Mouse (Mus musculus) splenic B cell, adult 2 months (primary cell): ENCODE measurements at regions not wholly inside any gene's neighbourhood (a gene's known extent, or its start where the extent isn't known, plus 50 kb on each side); places are given as distances from the start of the nearest gene placed in this dataset.

Experiments
- DNase-seq: peaks from one replicate; pipeline ENCODE4 v3.0.0-alpha.2; 2011; ENCODE audit warnings: low read depth, low spot score
- H3K27me3 ChIP-seq: 2 replicates; pipeline ENCODE4 v1.6.1; 2012; ENCODE audit warnings: mild to moderate bottlenecking, low read length, moderate library complexity, mixed read lengths; ENCODE audit not compliant: control insufficient read depth, poor library complexity, insufficient read depth, severe bottlenecking
- H3K36me3 ChIP-seq: 2 replicates; pipeline ENCODE4 v1.6.1; 2012; ENCODE audit warnings: mild to moderate bottlenecking, low read length, moderate library complexity, mixed read lengths; ENCODE audit not compliant: control insufficient read depth, poor library complexity, insufficient read depth, severe bottlenecking

DNA sequence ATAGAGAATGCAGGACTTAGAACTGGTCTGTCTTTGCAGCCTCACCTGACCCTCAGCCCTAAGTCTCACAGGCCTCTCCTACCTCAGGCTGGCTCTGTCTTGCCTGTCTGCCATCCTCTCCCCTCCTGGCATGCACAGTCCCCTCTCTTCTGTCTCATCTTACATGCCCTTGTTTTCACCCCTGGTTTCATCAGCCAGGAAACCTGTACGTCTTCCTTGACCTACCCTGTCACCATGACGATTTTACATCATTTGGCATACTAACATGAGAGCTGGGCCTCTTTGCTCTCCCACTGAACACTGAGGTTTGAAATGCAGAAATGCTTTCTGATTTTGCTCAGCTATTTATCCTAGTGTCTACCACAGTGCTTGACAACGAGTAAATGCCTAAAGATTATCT lies 108.0 kb upstream of the Xcl1 start:
- DNase-seq = no peak
- Histone ChIP-seq H3K36me3 (no peaks in the 10 kb centered on the region), H3K27me3 (no peaks in the 10 kb centered on the region)

DNA sequence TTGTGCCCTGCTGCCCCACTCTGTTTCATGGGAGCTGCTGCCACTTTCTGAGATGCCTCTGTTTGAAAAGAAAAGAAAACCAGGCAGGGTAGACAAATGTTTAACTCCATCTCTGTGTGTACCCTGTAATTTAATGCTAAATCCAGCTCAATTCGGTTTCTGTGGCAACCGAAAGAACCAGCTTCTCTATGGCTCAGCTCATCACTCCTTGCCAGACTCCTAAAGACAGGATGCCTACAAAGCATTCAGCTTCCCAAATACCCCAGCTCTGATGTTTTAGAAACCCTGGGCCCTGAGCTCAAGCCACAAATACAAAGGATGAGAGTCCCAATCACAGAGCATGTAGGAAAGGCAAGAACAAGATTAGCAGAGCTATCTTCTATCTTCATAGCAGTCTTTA lies 106.8 kb upstream of the Xcl1 start:
- no peak for DNase-seq
- Histone ChIP-seq H3K27me3 (no peaks in the 10 kb centered on the region), H3K36me3 (no peaks in the 10 kb centered on the region)

DNA sequence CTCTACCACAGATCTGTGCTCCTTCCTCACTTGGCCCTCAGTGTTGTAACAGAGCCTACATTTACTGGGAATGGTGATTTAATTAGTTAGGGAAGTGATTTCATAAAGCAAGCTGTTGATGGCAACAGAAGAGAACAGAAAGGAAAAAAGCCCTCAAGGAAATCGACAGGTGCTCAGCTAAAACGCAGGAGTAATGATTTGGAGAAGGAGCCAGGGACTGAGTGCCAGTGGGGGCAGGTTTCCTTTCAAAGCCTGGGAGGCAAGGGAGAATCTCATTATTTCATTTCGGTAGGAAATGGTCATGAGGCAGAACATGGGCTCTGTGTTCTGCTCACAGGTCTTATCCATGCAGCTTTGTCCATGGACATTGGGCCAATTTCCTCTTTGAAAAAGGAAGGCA lies 101.3 kb upstream of the Xcl1 start:
- DNase-seq = no peak
- Histone ChIP-seq H3K36me3 (no peaks in the 10 kb centered on the region), H3K27me3 (no peaks in the 10 kb centered on the region)

DNA sequence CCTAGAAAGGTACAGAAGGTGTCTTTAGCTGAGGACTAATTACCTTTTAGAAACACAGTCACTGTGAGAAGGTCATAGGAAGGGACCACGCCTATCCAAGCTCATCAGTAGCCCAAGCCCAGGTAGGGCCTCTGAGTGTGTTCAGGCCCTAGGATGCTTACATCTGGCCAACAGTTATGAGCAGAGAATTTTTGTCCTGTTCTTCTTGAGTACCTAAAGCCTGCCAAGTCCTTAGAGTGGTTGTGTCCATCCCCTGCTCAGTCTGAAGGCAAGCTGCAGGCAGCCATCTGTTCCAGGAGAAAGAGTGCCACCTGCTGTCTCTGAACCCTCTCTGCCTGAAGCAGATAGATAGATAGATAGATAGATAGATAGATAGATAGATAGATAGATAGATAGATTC lies 100.3 kb upstream of the Xcl1 start:
- H3K36me3 ChIP-seq = no peaks in the 10 kb centered on the region
- DNase-seq = peak; percentile 47
- H3K27me3 ChIP-seq = no peaks in the 10 kb centered on the region

DNA sequence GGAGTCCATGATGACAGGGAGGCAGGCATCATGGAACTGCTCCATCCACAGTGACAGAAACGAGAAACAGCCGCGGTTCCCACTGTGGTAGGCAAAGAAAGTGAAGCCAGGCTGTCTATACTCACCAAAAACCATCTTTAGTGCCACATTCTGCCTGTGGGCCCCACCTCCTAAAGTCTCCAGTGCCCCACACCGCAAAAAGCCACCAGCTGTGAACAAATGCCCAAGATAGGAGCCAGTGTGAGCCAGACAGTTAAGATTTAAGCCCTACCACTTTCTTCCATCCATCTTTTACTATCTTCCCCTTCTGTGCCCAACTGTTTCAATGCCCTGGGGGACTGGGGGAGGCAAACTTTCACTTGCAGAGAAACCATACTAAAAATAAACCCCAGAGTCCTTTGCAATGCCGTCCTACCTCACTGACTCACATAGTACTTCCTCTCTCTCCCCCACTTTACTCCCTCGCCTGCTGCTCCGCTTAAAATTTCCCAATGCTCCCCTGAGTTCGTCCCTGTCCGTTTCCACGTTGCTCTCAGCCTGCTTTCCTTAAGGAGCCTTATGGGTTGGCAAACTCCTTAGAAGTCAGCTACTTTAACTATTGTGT lies 85.7 kb upstream of the Xcl1 start:
- Histone ChIP-seq H3K27me3 (no peaks in the 10 kb centered on the region), H3K36me3 (no peaks in the 10 kb centered on the region)
- peak; percentile 21 for DNase-seq

DNA sequence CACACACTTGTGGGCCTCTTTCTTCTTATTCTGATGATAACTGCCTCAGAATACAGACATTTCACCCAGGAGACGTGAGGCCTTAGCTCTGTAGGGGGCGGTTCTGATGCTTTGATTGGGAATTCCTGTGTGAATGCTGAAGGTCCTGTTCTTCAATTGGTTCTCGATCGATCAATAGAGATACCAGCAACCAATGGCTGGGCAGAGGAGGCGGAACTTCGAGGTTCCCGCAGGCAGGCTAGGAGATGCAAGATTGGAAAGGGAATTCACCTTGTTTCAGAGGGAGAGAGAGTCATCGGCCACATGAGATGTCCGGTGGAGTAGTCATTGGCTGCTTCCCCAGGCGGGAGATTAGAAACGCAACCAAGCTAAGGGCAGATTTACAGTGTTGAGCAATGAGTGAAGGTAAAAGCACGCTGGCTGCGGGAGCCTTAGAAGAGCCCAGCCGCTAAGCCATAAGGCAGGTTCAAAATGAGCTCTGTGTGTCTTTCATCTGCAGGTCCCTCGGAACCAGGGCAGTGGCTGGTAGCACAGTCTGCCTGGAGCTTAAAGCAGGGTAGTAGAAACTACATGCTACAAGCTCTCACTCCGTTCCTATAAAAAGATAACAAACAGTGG lies 83.5 kb upstream of the Xcl1 start:
- DNase-seq = no peak
- Histone ChIP-seq H3K36me3 (no peaks in the 10 kb centered on the region), H3K27me3 (no peaks in the 10 kb centered on the region)

DNA sequence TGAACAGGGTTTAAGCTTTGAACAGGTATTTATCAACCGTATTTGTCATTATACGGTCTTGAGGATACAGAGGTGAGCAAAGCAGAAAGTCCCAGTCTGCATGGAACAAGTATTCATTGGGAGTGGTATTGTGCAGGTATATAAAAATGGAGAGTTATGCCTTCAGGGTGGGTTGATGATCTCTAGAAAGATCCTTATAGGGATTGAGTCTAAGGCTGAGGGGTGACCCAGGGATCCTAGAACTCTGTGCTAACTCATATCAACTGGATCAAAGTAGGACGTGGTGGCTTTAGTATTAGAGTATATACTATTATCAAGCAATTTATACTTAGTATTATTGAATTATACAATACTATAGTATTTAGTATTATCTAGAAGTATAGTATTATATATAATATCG lies 82.9 kb upstream of the Xcl1 start:
- DNase-seq = no peak
- H3K27me3 ChIP-seq = no peaks in the 10 kb centered on the region
- no peaks in the 10 kb centered on the region for H3K36me3 ChIP-seq

DNA sequence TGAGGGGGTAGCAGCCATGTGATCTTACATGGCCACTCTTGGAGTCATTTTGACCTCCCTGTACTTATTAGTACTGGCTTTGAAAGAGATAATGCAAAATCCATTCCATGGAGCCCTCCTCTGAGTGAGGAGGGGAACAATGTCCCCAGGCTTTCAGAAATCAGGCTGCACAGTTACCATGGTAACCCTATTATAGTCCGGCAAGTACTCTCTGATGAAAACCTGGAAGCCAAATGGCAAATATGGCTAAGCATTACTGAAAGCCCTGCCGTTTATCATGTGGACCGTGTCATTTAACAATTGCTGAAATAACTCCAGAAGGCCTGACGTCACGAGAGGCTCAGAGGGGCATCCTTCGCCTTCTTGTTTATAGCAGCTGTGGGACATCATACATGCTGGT lies 82.5 kb upstream of the Xcl1 start:
- no peaks in the 10 kb centered on the region for H3K36me3 ChIP-seq
- DNase-seq = no peak
- H3K27me3 ChIP-seq = no peaks in the 10 kb centered on the region

DNA sequence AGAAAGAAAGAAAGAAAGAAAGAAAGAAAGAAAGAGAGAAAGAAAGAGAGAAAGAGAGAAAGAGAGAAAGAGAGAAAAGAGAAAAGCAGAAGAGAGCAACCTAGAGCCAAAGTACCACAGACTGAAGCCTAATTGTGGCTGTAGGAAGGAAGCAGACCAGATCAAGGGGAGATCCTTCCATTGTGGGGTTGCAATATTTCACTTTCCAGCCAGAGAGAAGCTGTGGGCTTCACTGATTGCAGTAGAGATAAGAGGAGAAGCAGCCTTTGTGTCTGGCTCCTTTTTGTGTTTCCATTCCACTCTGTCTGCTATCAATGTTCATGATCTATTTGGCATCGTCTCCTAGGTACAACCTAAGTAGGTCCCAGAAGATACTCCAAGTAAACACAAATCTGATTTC lies 79.0 kb upstream of the Xcl1 start:
- H3K27me3 ChIP-seq = no peaks in the 10 kb centered on the region
- DNase-seq = no peak
- no peaks in the 10 kb centered on the region for H3K36me3 ChIP-seq

DNA sequence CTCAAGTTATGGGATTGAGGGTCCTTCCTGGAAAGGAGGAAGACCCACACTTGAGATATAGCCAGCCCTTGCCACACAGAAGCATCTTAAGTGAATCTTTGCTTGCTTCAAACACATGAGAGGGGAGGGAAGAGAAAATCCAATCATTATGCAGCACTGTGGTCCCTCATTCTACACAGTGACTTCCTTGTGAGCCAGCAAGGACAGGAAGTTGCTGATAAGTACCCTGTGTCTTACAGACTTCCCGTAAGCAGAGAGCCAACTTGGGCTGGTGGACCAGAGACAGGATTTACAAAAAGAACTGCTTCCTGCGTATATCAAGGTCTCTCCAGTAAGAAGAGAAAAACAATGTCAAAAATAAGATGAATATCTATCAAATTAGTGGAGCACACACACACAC lies 78.1 kb upstream of the Xcl1 start:
- DNase-seq = no peak
- H3K27me3 ChIP-seq = no peaks in the 10 kb centered on the region
- H3K36me3 ChIP-seq = no peaks in the 10 kb centered on the region

DNA sequence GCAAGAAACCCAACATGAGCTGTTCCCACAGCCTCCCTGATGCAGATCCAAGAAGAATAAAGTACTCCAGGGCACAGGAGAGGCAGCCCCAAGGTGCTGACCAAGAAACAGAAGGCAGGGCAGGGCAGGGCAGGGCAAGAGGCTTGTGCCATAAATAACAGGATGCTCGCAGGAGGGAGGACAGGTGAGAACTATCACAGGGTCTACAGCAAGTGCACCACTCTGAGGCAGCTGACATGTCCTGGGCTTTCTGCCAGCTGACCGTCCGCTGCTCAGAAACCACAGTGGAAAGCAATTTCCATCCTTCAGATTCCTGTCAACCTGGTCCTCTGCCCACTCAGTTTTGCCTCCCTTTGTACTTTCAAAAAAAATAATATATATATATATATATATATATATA lies 77.0 kb upstream of the Xcl1 start:
- DNase-seq = no peak
- no peaks in the 10 kb centered on the region for H3K36me3 ChIP-seq

DNA sequence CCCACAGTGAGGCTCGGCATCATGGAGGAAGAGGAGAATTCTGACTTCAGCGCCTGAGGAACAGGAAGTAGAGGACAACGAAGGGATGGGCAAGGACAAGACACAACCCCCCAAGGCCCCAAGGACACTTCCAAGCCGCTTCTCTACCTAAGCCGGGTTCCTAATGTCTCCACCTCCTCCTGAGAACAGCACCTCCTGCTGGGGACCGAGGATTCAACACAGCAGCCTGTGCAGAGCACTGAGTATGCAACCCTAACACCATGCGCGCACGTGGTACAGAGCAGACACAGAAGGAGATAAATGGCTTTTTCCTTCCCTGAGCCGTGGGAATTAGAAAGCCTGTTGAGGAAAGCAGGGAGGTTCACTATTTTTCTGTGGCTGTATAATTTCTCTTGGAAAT lies 64.2 kb upstream of the Xcl1 start:
- H3K27me3 ChIP-seq = no peaks in the 10 kb centered on the region; the same call in 1 of the 2 replicates
- DNase-seq = no peak

More for the DNA sequence above, 77.0 kb upstream of the Xcl1 start:
- no peaks in the 10 kb centered on the region for H3K27me3 ChIP-seq

DNA sequence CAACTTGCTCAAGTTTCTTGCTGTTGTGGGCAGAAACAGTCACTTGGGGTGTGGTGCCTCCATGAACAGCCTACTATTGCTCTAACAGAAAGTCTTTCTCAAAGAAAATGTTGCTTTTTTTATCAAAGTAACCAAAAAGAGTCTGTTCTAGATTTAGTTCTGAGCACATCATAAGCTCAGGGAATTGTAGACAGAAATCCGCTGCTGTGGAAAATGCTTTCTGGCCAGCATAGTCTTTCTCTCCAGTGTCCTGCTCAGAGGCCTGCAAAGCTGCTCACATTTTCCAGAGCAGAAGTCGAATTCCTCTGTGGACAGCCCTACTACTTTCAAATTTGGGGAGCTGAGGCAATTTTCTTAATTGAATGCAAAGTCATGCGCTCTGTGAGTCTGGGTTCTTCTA lies 63.3 kb upstream of the Xcl1 start:
- DNase-seq = no peak
- Histone ChIP-seq H3K36me3 (no peaks in the 10 kb centered on the region), H3K27me3 (no peaks in the 10 kb centered on the region; the same call in 1 of the 2 replicates)

More for the DNA sequence above, 64.2 kb upstream of the Xcl1 start:
- no peaks in the 10 kb centered on the region for H3K36me3 ChIP-seq

DNA sequence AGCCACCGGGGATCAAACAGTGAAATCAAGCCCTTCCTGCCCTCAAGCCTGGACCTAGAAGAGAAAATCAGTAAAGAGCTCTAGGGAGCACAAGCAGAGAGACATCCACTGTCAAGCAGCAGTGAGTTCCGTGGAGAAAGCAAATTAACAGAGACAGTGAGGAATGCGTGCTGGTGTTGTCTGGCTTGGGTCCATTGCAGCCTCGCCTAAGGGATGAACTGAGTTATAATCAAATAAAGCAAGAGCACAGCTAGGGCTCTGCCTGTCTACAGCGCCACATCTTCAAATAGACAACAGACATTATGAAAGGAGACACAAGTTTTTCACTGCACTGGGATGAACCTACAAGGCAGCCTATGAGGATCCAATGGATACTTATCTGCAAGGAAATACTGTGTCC lies 62.3 kb upstream of the Xcl1 start:
- no peaks in the 10 kb centered on the region; the same call in 1 of the 2 replicates for H3K27me3 ChIP-seq
- H3K36me3 ChIP-seq = no peaks in the 10 kb centered on the region
- no peak for DNase-seq

DNA sequence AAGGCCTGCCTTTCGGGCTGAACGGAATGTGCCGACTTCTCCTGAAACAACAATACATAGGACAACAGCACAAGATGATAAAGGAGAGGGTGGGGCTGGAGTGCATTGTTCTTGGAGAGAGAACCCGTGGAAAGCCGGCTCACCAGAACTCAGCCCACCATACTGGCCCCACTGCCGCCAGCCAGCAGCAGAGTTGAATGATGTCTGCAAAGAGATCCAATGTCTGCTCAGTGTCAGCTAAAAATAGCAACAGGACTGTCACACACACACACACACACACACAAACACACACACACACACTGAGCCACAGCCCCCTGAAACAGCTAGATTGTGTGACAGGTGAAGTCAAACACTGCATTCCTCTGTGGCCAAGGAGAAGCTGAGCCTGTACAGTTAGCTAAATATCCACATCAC lies 58.9 kb upstream of the Xcl1 start:
- H3K36me3 ChIP-seq = no peaks in the 10 kb centered on the region
- DNase-seq = no peak
- H3K27me3 ChIP-seq = no peaks in the 10 kb centered on the region; the same call in 1 of the 2 replicates
